Comparison of ENCODE assay signal across 8 mouse cellular contexts in genomic region chr13:98262636-98263457, GRCm38 (mm10). TPM values are rescaled to one million over a fixed set of nuclear protein-coding genes. Genes with fewer than 3 reads are reported as not detected.
DNase-seq lines count a peak whose midpoint lies in the region; ATAC-seq lines count a peak whose summit lies in the region.

Gene Utp15, minus strand, starts transcription at chr13:98263041.
Gene Ankra2, plus strand, starts transcription at chr13:98263074.

- peaks cover 23% of the 10 kb centered on the region for H3K36me3 ChIP-seq in hindbrain, embryonic 12.5 days

- peak; percentile 99 for ATAC-seq in hindbrain, embryonic 12.5 days (ENCODE audit: low FRiP score)

- H3K9ac ChIP-seq in hindbrain, embryonic 12.5 days: peak within 1 kb of the TSS; percentile 86

- peak within 1 kb of the TSS; percentile 95 for H3K27ac ChIP-seq in hindbrain, embryonic 12.5 days

- peak within 1 kb of the TSS; percentile 65 for H3K4me3 ChIP-seq in hindbrain, embryonic 12.5 days

- peak within 1 kb of the TSS; percentile 91 for H3K4me2 ChIP-seq in hindbrain, embryonic 12.5 days (replicated peaks)

- no peaks in the 10 kb centered on the region for H3K9me3 ChIP-seq in hindbrain, embryonic 12.5 days (replicated peaks)

- no peaks in the 10 kb centered on the region for H3K27me3 ChIP-seq in hindbrain, embryonic 12.5 days

- WGBS in hindbrain, embryonic 12.5 days: under 1% methylated on average over 71 of the region's 71 CpGs

- peaks cover 18% of the 10 kb centered on the region for H3K4me1 ChIP-seq in hindbrain, embryonic 12.5 days

- DNase-seq in NIH3T3 (ENCODE audit: low read depth): peak; percentile 99
- peak; percentile 99 for DNase-seq in cerebellum, postnatal 10 days
- peak; percentile 98 for DNase-seq in frontal cortex, postnatal 10 days (ENCODE audit: low spot score in 2 of 2)
- DNase-seq in layer of hippocampus, postnatal 14 days (ENCODE audit: low spot score in 2 of 2): peak; percentile 97 to 98
- DNase-seq in lung, postnatal 14 days: peak; percentile 98
- DNase-seq in retina, adult 2 months (ENCODE audit: low read depth, low spot score): peak; percentile 97
- DNase-seq in thymus, postnatal 36 days: peak; percentile 96

RNA-seq across cellular contexts. Expression of gene Utp15, which starts in this region (rescaled TPM):
- polyA plus RNA-seq in hindbrain, embryonic 12.5 days (2016; fragmentation: Nextera tagmentation; extraction: Ambion mirVana): 35.0 and 36.1 TPM in 2 replicates
- 10 to 100 TPM; 17.8 to 19.2 TPM for total RNA-seq in layer of hippocampus, postnatal 14 days (2021)

RNA-seq across cellular contexts. Expression of gene Ankra2, which starts in this region (rescaled TPM):
- 42.2 and 44.8 TPM in 2 replicates for polyA plus RNA-seq in hindbrain, embryonic 12.5 days (2016; fragmentation: Nextera tagmentation; extraction: Ambion mirVana)
- total RNA-seq in layer of hippocampus, postnatal 14 days (2021): 10 to 100 TPM; 48.6 to 49.0 TPM

Comparison
In these comparisons a context has a peak if more than half of its experiments do, and no peak if none do; other contexts are left out.
1. Peak in every context shown above with its lines: DNase-seq, ATAC-seq, H3K4me3 ChIP-seq and H3K27ac ChIP-seq.